Mouse (Mus musculus): Measurements from ENCODE around the gene Palm. TPM values are rescaled to one million over a fixed set of nuclear protein-coding genes. Genes with fewer than 3 reads are reported as not detected.

The Palm gene
- polyA plus RNA-seq (2012; rRNA removed) = 3.6 and 3.9 TPM in 2 replicates

GRCm38 (mm10) chr10:79793051-79793737, at the start of gene Palm:
TSS of gene Palm (plus strand) at chr10:79793572.

DNA sequence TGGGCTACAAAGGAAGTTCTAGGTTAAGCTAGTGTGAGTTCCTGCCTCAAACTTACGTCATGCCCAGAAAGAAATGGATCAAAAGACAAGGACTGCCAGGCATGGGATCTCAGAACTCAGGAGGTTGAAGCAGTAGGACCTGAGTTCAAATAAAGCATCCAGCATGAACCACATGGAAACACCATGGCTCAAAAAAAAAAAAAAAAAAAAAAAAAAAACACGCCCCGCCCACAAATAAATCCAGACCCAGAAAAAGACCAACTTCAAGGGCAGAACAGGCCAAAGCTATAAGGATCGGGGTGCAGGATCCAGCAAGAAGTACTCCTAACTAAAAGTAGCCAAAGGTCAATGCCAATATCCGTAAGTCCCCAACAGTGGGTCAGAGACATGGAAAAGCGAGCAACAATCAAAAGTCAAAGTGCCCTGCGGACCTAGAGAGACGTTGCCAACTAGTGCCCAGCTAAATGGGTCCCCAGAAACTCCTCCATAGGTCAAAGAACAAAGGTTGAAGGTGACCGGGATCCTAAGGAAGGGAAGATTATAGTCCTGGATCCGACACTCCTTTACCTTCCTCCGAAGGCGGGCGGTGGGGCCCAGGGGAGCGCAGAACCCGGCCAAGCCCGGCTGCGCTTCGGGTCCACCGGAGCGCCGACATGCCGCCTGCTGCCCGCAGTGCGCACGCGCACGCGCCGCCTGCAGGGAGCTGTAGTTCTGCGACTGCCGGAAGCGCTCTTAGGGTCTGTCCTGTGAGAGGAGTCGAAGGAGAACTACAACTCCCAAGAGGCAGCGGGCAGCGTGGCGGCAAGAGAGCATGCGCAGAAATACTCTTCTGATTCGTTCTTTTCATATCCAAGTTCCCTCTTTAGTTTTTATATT, 47.2 kb upstream of the Palm start, which contains the start of gene Polrmt:
Gene Polrmt (minus strand): TSS at position 684 of the 876 bp plus-strand sequence.

DNA sequence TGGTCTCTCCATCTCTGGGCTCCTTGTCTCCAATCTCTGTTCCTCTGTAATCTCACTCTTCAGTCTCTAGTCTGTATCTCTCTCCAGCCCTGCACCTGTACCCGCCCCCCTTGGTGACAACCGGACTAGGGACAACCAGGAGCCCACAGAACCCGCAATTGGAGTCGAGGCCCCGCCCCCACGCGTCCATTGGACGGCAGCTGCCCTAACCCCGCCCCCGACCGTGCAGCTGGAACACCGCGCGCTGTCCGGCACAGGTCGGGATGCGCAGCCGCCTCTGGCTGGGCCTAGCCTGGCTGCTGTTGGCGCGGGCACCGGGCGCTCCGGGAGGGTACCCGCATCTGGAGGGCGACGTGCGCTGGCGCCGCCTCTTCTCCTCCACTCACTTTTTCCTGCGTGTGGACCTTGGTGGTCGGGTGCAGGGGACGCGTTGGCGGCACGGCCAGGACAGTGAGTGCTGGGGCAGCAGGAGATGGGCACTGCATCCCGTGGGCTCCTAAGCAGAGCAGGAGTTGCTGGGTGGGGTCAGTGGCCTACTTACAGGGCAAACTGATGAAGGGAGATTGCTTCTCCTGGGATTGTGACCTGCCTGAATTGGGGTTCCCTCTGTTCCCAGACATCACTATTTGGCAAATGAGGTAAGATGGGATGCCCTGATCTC, 38.4 kb upstream of the Palm start, which contains the start of gene Fgf22:
Gene Fgf22 (plus strand): TSS at position 221 of the 661 bp plus-strand sequence.

DNA sequence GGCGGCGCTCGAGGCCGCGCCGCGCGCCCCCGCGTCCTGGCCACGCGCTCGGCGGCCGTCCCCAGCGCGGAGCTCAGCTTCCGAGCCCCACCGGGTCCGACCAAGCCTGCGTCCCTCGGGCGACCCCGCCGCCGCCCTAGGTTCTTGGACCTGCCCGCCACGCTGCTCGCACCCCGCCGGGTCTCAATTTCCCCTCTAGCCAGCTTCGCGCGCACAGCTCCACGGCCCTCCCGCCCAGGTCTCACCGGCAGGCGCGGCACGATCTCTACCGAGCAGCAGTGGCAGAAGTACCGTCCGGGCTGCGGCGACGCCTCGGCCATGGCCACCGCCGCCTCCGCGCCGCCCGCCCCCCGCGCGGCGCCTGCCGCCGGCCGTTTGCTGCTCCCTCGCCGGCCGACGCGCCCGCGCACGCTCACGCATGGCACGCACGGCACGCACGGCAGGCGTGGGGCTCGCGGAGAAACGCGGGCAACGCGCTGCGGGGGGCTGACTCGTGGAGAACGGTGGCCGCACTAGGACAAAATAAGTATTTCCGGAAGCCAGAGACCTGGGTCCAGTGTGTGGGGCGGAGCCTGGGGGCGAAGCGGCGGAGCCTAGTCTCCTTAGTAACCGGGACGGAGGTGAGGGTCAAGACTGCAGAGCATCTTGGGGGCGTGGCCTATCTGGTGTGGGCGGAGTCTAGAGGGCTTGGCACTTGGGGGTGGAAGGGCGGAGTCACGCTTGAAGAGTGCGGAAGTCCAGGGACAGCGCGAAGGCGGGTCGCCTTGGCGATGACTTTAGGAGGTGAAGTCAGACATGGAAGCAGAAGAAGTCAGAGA, 26.7 kb upstream of the Palm start, which contains the start of gene Rnf126:
Gene Rnf126 (minus strand): TSS at position 445 of the 818 bp plus-strand sequence.

DNA sequence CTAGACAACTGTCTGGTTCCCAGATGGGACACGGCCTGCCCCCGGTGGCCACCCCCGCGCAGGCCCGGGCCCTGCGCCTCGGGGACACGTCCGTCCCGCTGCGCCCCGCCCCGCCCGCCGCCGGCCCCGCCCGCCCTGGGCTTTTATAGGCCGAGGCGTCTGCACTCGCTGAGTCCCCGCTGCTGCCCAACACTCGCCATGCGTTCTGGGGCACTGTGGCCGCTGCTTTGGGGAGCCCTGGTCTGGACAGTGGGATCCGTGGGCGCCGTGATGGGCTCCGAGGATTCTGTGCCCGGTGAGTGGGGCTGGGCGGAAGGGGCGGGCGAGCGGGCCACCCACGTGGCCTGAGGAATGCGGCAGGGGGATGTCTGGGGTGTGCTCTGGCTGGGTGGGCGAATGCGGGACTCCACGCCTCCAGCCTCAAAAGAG, 16.3 kb upstream of the Palm start, which contains the start of gene Fstl3:
Gene Fstl3 (plus strand): TSS at position 170 of the 429 bp plus-strand sequence.

GRCm38 (mm10) chr10:79790861-79791260, 2.5 kb upstream of the Palm start, which contains the start of gene Prss57:
TSS of gene Prss57 (minus strand) at chr10:79790961.

GRCm38 (mm10) chr10:79820782-79821181, 27.4 kb downstream of the Palm start, which contains the start of gene Misp:
TSS of gene Misp (plus strand) at chr10:79820989.

DNA sequence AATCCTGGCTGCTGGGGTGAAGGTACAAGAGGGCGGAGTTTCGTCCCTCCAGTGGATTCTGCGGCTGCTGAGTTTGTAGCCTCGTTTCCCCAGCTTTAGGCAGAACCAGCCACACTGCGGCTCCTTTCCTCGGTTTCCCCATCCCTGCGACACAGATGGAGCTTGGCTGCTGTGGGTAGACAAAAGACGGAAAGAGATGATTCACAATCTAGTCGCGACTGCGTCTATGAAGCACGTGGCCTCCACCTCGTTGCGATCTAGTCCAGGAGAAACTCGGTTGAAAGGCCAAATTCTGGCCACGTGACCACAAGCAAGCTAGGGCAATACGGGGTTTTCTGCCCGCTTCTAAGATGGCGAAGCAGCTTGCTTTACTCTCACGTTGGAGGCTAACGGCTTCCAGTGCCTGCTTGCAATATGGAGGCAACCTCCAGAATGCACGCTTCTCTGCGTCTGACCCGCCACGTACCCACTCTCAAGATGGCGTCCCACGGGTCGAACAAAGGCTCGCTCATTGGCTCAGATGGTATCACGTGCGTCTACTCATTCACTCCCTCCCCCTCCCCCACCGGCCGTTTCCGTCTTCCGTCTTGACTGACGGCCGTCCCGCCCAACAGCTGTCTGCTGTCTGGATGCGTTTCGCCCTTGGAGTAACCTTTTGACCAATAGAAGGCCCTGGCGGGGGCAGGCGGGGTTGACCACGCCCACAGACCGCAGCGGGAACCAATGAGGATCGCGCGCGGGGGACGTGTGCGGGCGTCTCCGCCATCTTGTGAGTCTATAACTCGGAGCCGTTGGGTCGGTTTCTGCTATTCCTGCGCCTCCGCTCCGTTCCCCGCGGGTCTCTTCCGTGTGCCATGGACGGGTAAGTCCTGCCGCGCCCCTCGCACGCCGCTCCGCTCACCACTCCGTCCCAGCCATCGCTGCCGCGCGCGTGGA, 60.8 kb downstream of the Palm start, which contains the start of gene Ptbp1:
Gene Ptbp1 (plus strand): TSS at position 568 of the 936 bp plus-strand sequence.

Other genes starting within 250 kb of the Palm start
- gene Mier2, start 238.4 kb upstream of the Palm start, polyA plus RNA-seq (2012; rRNA removed) = 13.2 and 15.8 TPM in 2 replicates
- not detected in 2 replicates for gene Theg, start 206.2 kb upstream of the Palm start, polyA plus RNA-seq (2012; rRNA removed)
- 0.02 TPM in 2 replicates for gene C2cd4c, start 179.5 kb upstream of the Palm start, polyA plus RNA-seq (2012; rRNA removed)
- gene Shc2, start 155.7 kb upstream of the Palm start, polyA plus RNA-seq (2012; rRNA removed) = 0.12 and 0.34 TPM in 2 replicates
- not detected in 2 replicates for gene Odf3l2, start 147.8 kb upstream of the Palm start, polyA plus RNA-seq (2012; rRNA removed)
- gene Madcam1, start 129.0 kb upstream of the Palm start, polyA plus RNA-seq (2012; rRNA removed) = 0.15 and 0.27 TPM in 2 replicates
- gene Tpgs1, start 124.2 kb upstream of the Palm start, polyA plus RNA-seq (2012; rRNA removed) = 13.3 and 13.8 TPM in 2 replicates
- gene Cdc34, start 111.4 kb upstream of the Palm start, polyA plus RNA-seq (2012; rRNA removed) = 114 and 122 TPM in 2 replicates
- 0.07 and 0.23 TPM in 2 replicates for gene Gzmm, start 104.6 kb upstream of the Palm start, polyA plus RNA-seq (2012; rRNA removed)
- gene Bsg, start 89.1 kb upstream of the Palm start, polyA plus RNA-seq (2012; rRNA removed) = 516 and 611 TPM in 2 replicates
- 0.07 and 0.08 TPM in 2 replicates for gene Hcn2, start 76.9 kb upstream of the Palm start, polyA plus RNA-seq (2012; rRNA removed)
- gene Polrmt, start 47.0 kb upstream of the Palm start, polyA plus RNA-seq (2012; rRNA removed) = 15.2 and 16.1 TPM in 2 replicates
- not detected in 2 replicates for gene Fgf22, start 38.5 kb upstream of the Palm start, polyA plus RNA-seq (2012; rRNA removed)
- 40.0 and 46.4 TPM in 2 replicates for gene Rnf126, start 26.6 kb upstream of the Palm start, polyA plus RNA-seq (2012; rRNA removed)
- 0.50 and 0.51 TPM in 2 replicates for gene Fstl3, start 16.3 kb upstream of the Palm start, polyA plus RNA-seq (2012; rRNA removed)
- 1.9 and 3.0 TPM in 2 replicates for gene Prss57, start 2.6 kb upstream of the Palm start, polyA plus RNA-seq (2012; rRNA removed)
- 0.16 TPM in 2 replicates for gene Misp, start 27.4 kb downstream of the Palm start, polyA plus RNA-seq (2012; rRNA removed)
- gene Ptbp1, start 60.9 kb downstream of the Palm start, polyA plus RNA-seq (2012; rRNA removed) = 117 and 130 TPM in 2 replicates
- 119 and 171 TPM in 2 replicates for gene Prtn3, start 80.9 kb downstream of the Palm start, polyA plus RNA-seq (2012; rRNA removed)
- gene Plppr3, start 81.1 kb downstream of the Palm start, polyA plus RNA-seq (2012; rRNA removed) = 6.2 and 6.7 TPM in 2 replicates
- gene Elane, start 92.7 kb downstream of the Palm start, polyA plus RNA-seq (2012; rRNA removed) = 36.8 and 63.1 TPM in 2 replicates
- gene Cfd, start 97.3 kb downstream of the Palm start, polyA plus RNA-seq (2012; rRNA removed) = 0.03 TPM in 1 of 2 replicates, not detected in the other
- gene Med16, start 115.4 kb downstream of the Palm start, polyA plus RNA-seq (2012; rRNA removed) = 11.7 and 12.4 TPM in 2 replicates
- gene Gm26602, start 117.3 kb downstream of the Palm start, polyA plus RNA-seq (2012; rRNA removed) = not detected in 2 replicates
- gene Kiss1r, start 123.4 kb downstream of the Palm start, polyA plus RNA-seq (2012; rRNA removed) = 0.23 and 0.24 TPM in 2 replicates
- gene R3hdm4, start 127.6 kb downstream of the Palm start, polyA plus RNA-seq (2012; rRNA removed) = 28.2 and 33.7 TPM in 2 replicates
- gene Arid3a, start 133.5 kb downstream of the Palm start, polyA plus RNA-seq (2012; rRNA removed) = 4.7 and 5.8 TPM in 2 replicates
- 22.7 and 23.6 TPM in 2 replicates for gene Wdr18, start 166.6 kb downstream of the Palm start, polyA plus RNA-seq (2012; rRNA removed)
- gene Grin3b, start 177.1 kb downstream of the Palm start, polyA plus RNA-seq (2012; rRNA removed) = 0.02 and 0.05 TPM in 2 replicates
- gene Tmem259, start 190.8 kb downstream of the Palm start, polyA plus RNA-seq (2012; rRNA removed) = 49.9 and 57.6 TPM in 2 replicates
- gene Cnn2, start 195.0 kb downstream of the Palm start, polyA plus RNA-seq (2012; rRNA removed) = 13.6 and 16.7 TPM in 2 replicates
- 8.8 and 11.5 TPM in 2 replicates for gene Abca7, start 202.9 kb downstream of the Palm start, polyA plus RNA-seq (2012; rRNA removed)
- 17.5 and 19.8 TPM in 2 replicates for gene Arhgap45, start 223.1 kb downstream of the Palm start, polyA plus RNA-seq (2012; rRNA removed)
- 118 and 119 TPM in 2 replicates for gene Polr2e, start 246.2 kb downstream of the Palm start, polyA plus RNA-seq (2012; rRNA removed)

All from liver, embryonic 14 days (tissue).